Mouse (Mus musculus): Measurements from ENCODE around the gene Zfp580.

- no peak for TF ChIP-seq POLR2A (IDR thresholded peaks at IDR 0.05; ENCODE audit: extremely low read depth, insufficient read depth, low read length)
- TF ChIP-seq CTCF (IDR thresholded peaks at IDR 0.05; ENCODE audit: extremely low read depth, insufficient read depth, low read length) = no peak
Observed at GRCm38 (mm10) chr7:5064886-5065285, 13.5 kb downstream of the Zfp580 start.
